Mouse (Mus musculus) urinary bladder, adult 2 months (tissue): ENCODE data around the gene Coro2a. TPM values are rescaled to one million over a fixed set of nuclear protein-coding genes. Genes with fewer than 3 reads are reported as not detected.
"Not testable (repeated sequence)": the region's sequence is repeated elsewhere in the genome, so short reads cannot be mapped to it uniquely, and the experiment has no call there.

Source experiments
- DNase-seq: peaks from one replicate; pipeline ENCODE4 v3.0.0; 2022; ENCODE audit warnings: low spot score
- polyA plus RNA-seq: library from polyadenylated mRNA; depleted of rRNA; stranded (reverse); fragments of >200 nt; gene quantifications from 2 replicates; pipeline ENCODE4 v1.2.3, GENCODE M21; 2012

The Coro2a gene
- polyA plus RNA-seq, 1 experiment, result 6.4 TPM

GRCm38 (mm10) chr4:46613618-46614017, 11.6 kb upstream of the Coro2a start:
- no peak for DNase-seq

- DNase-seq, result peak; percentile 58
Observed at GRCm38 (mm10) chr4:46611181-46611580, 9.2 kb upstream of the Coro2a start.

GRCm38 (mm10) chr4:46607601-46608000, 5.6 kb upstream of the Coro2a start:
- DNase-seq, result no peak

GRCm38 (mm10) chr4:46605451-46605850, 3.4 kb upstream of the Coro2a start:
- DNase-seq, result no peak

GRCm38 (mm10) chr4:46602704-46603103, 702 bp upstream of the Coro2a start:
- peak; percentile 20 for DNase-seq

GRCm38 (mm10) chr4:46601258-46601843, 651 bp downstream of the Coro2a start:
- DNase-seq, result no peak

- peak; percentile 43 for DNase-seq
Observed at GRCm38 (mm10) chr4:46600473-46601257, 1.3 kb downstream of the Coro2a start.

GRCm38 (mm10) chr4:46599609-46600008, 2.4 kb downstream of the Coro2a start:
- not testable (repeated sequence) for DNase-seq

GRCm38 (mm10) chr4:46598981-46599380, 3.0 kb downstream of the Coro2a start:
- DNase-seq, result peak; percentile 18

GRCm38 (mm10) chr4:46598111-46598510, 3.9 kb downstream of the Coro2a start:
- peak; percentile 19 for DNase-seq

GRCm38 (mm10) chr4:46597286-46597961, 4.6 kb downstream of the Coro2a start:
- DNase-seq, result peak; percentile 27

- DNase-seq, result peak; percentile 12
Observed at GRCm38 (mm10) chr4:46596398-46596797, 5.6 kb downstream of the Coro2a start.

- DNase-seq, result no peak
Observed at GRCm38 (mm10) chr4:46594131-46594530, 7.9 kb downstream of the Coro2a start.

GRCm38 (mm10) chr4:46593472-46593871, 8.5 kb downstream of the Coro2a start:
- DNase-seq, result peak; percentile 11

- DNase-seq, result peak; percentile 18
Observed at GRCm38 (mm10) chr4:46591833-46592520, 10.0 kb downstream of the Coro2a start.

- no peak for DNase-seq
Observed at GRCm38 (mm10) chr4:46590810-46591209, 11.2 kb downstream of the Coro2a start.

GRCm38 (mm10) chr4:46589946-46590684, 11.9 kb downstream of the Coro2a start:
- peak; percentile 11 for DNase-seq

GRCm38 (mm10) chr4:46589151-46589550, 12.9 kb downstream of the Coro2a start:
- DNase-seq, result no peak

GRCm38 (mm10) chr4:46586473-46586872, 15.5 kb downstream of the Coro2a start:
- DNase-seq, result no peak

- peak; percentile 8 for DNase-seq
Observed at GRCm38 (mm10) chr4:46585811-46586190, 16.2 kb downstream of the Coro2a start.

- DNase-seq, result peak; percentile 13
Observed at GRCm38 (mm10) chr4:46585041-46585810, 16.8 kb downstream of the Coro2a start.
